Mouse (Mus musculus): Measurements from ENCODE around the gene Ube2q2. TPM values are rescaled to one million over a fixed set of nuclear protein-coding genes. Genes with fewer than 3 reads are reported as not detected.
"Not testable (repeated sequence)": the region's sequence is repeated elsewhere in the genome, so short reads cannot be mapped to it uniquely, and the experiment has no call there.

Ube2q2 gene
- total RNA-seq, 2 experiments from 2014 or later = 42.1 to 52.3 TPM

DNA sequence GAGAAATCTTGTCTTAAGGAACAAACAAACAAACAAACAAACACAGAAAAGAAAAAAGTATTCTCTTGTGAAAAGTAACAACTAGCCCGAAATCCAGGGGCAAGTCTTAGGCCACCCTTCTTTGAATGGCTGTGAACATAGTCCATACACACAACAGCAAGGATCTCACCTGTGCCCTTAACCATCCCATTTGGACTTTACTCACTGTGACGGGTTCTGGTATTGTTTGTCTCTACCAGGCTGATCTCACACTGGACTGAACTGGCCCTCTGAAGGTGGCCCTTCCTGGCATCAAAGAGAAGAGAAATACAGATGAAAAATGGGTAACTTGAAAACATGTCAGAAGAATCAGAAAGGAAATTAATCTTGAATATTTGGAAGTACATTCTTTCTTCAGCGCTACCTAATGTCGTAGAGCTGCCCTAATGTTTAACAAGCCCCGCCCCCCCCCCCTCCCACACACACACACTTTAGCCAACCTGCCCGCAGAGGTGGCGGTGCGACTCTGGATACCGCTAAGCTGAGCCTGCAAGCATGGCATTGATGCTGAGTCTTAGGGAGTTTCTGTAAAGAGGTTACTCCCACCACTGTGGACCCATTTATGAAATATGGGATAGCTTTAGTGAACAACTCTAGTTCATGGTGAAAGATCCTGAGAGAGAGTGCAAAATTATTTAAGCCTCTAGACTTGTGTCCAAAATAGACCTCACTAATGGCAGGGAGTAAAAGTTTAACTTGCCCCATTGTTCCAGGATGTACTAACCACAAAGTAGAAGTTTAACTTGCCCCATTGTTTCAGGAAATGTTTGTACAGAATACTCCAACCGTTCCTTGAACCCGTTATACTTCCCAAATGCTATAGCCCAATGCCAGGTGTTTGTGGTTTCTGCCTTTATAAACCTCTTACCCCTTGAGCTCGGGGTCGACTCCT is 87.8 kb downstream of the Ube2q2 start:
- DNase-seq (ENCODE audit: low spot score in 2 of 2) = no peak

DNA sequence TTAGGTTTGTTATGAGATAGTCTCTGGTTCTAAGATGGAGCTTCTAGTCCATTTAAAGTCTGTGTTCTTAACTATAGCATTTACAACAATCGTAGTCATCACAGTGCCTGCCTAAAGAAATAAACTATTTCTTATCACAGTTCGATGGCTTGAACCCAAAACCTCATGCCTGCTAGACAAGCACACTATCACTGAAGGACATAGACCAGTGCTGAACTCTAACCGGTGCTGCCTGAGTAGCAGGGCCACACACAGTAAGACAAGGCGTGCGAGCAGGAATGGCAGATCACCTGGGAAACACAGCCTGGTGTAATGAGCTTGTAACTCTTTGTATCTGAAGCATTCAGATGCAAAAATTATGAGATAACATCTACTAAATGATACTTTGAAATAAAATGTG is 92.2 kb downstream of the Ube2q2 start:
- no peak for DNase-seq (ENCODE audit: low spot score in 2 of 2)

DNA sequence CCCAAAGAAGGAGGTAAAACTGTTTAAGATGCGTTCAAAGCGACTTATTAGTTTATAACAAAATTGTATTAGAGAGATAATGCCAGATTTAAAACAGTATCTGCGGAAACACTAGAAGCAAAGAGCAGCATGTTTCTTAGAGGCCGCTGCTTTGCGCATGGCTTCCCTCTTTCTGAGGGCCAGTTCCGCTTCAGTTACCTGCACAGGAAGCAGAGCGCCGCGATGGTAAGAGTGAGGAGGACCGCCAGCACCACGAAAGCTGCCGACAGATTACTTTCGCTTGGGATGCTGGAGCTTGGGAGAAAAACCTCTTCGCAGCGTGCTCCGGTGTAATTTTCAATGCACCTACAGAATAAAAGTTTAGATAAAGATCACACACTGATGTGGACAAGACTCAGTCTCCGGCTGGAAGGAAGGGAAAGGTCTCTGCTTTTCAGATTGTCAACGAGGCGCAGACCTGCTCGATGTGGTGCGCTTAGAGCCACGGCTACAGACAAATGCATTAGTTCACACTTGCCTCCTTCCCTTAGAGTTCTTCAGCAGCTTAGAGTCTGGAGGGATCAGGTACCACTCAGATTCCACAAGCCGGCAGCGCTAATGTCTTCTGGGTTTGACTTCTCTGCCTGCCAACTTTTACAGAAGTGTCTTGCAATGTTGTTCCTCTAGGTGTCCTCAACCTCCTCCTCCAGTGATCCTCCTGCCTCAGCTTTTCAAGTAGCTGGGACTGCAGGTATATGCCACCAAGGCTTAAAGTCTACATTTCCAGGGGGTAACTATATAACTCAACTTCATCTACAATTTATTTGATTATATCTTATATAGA is 93.4 kb downstream of the Ube2q2 start:
- DNase-seq (ENCODE audit: low spot score in 2 of 2) = no peak

DNA sequence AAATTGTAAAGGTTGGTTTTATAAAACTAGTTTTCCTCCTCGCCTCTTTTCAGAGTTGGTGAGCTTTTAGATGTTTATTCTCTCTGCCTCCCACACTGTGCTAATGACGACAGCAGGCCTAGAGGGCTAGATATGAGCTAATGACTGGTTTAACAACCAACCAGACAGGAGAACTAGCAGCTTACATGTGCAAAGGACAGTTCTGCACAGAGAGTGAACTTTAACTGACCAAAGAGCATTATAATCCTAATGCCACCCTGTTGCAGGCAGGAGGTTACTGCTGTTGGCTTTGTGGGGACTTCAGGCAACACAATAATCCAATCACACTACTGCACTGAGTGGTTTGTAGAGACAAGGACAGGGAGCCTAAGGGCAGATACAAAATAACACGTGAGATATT is 94.6 kb downstream of the Ube2q2 start:
- no peak for DNase-seq (ENCODE audit: low spot score in 2 of 2)

DNA sequence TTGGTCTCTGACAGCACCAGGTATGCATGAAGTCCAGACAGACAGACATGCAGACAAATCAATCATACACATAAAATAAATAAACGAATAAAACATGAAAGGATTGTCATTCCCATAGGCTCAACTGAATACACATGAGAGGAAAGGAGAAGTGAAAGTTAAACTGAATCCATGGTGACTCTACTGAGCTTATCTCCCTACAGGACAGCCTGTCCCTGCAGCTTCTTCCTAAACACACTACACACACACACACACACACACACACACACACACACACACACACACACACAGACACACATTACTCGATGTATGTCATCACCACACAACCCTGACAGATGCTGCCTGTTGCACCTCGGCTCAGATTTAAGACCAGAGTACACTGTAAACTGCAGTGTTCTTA is 95.4 kb downstream of the Ube2q2 start:
- no peak for DNase-seq (ENCODE audit: low spot score in 2 of 2)

DNA sequence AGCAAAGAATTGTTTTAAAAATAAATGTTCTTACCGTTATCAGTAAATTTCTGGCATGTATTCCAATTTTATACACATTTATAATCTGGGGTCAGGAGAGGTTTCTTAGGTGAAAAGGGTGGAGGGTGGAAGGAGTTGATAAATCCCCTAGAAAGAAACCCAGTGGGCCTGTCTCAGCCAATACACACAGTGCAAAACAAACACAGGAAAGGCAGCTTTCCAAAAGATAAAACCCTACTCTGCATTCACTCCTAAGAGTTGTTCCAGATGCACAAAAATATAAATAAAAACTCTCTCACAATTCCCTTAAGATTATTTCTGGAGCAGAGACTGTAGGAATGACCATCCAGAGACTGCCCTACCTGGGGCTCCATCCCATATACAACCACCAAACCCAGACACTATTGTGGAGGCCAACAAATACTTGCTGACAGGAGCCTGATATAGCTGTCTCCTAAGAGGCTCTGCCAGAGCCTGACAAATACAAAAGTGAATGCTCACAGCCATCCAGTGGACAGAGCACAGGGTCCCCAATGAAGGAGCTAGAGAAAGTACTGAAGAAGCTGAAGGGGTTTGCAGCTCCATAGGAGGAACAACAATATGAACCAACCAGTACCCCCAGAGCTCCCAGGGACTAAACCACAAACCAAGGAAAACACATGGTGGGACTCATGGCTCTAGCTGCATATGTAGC is 96.5 kb downstream of the Ube2q2 start:
- not testable (repeated sequence) for DNase-seq (ENCODE audit: low spot score in 2 of 2)

DNA sequence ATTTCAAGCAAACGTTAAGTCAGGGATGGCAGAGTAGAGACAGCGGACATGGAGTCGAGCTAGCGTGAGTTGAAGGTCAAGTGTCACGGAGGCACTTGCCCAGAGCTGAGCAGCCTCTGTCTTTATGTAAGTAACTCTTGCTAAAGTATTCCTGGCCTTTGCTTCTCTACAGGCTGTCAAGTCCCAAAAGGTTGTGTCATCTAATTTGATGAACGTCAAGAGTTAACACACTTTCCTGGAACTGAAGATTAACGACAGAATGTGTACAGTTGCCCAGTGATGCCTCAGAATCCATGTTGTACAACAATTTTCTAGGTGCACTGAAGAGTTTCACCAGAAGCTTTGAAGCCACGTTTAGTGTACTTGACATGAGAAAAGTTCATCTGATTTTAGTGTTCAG is 97.8 kb downstream of the Ube2q2 start:
- DNase-seq (ENCODE audit: low spot score in 2 of 2) = no peak

DNA sequence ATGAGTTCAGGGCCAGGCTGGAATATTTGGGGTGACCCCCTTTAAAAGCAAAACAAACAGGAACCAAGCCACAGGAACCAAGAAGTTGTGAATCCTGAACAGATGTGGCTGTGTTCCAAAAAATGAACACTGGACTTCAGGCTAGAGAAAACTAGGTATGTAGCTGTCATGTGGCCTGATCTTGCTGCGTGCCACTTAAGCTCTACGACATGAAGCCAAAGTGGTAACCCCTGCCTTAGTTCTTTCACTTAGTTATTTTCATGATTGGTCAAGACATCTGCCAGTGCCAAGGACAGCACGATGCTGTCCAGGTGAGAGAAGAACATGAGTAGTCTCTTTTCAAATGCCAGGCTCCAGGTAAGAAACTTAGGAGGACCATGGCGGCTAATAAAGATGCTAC is 98.3 kb downstream of the Ube2q2 start:
- DNase-seq (ENCODE audit: low spot score in 2 of 2) = no peak

DNA sequence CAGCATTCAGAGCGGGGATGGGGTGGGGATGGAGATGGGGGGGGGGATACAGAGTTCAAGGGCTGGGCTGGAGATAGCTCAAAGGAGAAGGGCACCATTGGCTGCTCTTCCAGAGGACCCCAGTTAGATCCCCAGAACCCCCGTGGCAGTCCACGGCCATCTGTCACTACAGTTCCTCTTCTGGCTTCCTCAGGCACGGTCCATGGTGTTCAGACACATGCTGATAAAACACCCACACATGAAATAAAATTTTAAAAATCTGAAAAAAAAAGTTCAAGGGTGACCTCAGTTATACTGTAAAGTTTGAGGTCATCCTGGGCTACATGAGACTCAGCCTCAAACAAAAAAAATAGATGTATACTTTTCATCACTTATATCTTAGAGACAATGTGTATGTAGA is 99.8 kb downstream of the Ube2q2 start:
- DNase-seq (ENCODE audit: low spot score in 2 of 2) = no peak

DNA sequence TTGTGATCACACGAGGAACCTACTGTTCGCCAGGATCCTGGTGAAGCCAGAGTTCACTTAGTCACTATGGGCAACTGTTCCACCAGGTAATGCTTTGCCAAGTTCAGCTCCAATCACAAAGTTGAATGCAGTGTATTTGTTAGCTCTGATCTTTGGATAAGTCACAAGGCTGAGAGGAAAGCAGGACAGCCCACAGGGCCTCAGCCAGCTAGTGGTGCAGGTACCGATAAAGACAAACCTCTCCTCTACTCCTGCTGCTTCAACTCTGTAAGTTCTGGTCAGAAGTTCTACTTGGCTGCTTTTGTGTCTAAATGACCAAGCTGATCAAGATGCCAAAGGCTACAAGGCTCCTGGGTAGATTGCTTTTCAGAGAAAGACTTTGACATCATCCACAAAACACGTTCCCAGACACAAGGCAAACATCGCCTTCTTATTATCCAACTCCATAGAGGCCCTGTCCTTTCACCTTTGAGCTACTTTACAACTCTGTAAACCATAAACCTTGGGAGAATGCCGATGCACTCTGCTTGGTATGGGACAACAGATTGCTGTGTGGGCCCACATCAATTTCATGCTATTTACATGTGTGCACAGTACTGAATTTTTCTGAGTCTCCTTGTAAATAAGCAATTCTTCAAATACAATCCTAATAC is 102.1 kb downstream of the Ube2q2 start:
- DNase-seq (ENCODE audit: low spot score in 2 of 2) = no peak

DNA sequence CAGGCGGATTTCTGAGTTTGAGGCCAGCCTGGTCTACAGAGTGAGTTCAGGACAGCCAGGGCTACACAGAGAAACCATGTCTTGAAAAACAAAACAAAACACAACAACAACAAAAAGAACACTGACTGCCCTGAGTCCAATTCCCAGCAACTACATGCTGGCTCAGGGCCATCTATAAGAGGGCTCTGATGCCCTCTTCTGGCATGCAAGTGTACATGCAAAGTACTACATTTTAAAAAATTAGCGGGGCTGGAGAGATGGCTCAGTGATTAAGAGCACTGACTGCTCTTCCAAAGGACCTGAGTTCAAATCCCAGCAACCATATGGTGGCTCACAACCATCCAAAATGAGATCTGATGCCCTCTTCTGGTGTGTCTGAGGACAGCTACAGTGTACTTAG is 103.4 kb downstream of the Ube2q2 start:
- DNase-seq (ENCODE audit: low spot score in 2 of 2) = not testable (repeated sequence)

DNA sequence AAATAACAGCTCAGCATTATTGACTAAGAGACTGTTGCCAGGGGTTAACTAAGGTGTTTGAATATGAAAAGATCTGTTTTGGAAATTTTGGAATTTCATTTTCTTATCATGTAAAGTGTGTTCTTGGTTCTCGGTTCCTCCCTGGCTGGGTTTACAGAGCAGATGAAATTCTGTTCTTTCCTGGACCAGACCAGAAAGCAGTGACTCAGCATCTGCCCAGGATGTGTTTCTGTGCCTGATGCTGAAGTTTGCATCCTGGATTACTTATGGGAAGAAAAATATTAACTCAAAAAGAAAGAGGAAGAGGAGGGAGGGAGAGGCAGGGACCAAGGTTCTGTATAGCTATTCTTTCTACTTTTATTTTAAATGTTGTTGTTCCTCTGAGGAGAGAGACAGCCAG is 105.2 kb downstream of the Ube2q2 start:
- DNase-seq (ENCODE audit: low spot score in 2 of 2) = no peak

DNA sequence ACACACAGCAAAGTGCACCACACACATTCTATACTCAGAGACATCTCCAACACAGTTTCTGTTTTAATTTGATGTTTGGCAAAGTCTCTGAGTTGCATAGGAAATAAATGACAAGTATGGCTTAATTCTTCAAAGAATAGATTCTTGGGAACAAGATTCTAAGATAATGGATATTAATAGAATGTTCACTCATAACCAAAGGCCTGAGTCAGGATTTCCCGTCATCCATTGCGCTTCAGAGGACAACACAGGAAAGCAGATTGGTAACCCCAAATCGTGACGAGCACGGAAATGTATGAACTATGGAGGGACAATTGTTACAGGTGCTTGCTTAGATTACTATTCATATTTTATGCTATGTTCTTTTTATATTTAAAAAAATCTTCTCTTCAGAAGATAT is 106.4 kb downstream of the Ube2q2 start:
- no peak for DNase-seq (ENCODE audit: low spot score in 2 of 2)

DNA sequence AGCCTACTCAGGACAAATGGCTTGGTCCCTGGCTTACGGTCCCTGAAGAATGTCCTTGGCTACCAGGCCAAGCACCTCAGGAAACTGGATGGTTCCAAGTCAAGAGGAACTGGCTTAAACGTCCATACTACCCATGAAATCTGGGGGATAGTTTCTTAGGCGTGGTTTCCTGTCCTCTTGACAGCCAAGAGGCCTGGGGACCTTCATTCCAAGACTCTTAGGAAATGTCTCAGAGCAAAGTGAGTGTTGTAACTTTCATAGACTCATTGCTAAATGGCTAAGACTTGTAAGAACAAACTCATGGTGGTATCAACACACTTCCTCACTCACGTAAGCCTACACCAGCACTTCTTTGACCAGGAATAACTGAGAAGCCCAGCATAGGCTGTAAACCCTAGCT is 107.0 kb downstream of the Ube2q2 start:
- DNase-seq (ENCODE audit: low spot score in 2 of 2) = no peak

DNA sequence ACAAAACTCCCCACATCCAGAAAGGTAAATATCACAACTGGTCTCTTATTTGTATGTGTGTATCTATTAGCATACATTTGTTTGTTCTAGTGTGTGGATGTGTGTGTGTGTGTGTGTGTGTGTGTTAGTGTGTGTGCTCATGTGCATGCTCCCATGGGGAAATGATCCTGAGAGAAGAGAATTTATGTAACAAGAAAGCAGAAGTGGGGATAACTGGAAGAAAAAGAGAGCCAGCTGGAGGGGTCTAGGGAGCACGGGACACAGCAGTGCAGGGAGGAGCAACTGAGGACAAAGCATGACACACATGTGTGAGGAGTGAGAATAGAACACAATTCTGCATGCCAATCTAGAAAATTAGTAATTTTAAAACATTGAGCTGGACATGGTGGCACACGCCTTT is 108.5 kb downstream of the Ube2q2 start:
- no peak for DNase-seq (ENCODE audit: low spot score in 2 of 2)

Other genes with a start within 250 kb of the Ube2q2 start
- gene Hykk, start 231.6 kb upstream of the Ube2q2 start, total RNA-seq (2021) = 1 to 10 TPM; 1.9 to 2.2 TPM
- 100 to 1,000 TPM; 159 to 168 TPM for gene Psma4, start 198.1 kb upstream of the Ube2q2 start, total RNA-seq (2021)
- under 1 TPM in 1 of 2 experiments, not detected in 1; 0.47 TPM for gene AY074887, start 197.9 kb upstream of the Ube2q2 start, total RNA-seq (2021)
- 10 to 100 TPM; 16.1 to 18.4 TPM for gene Chrna5, start 168.0 kb upstream of the Ube2q2 start, total RNA-seq (2021)
- gene Chrna3, start 122.3 kb upstream of the Ube2q2 start, total RNA-seq (2021) = 1 to 10 TPM; 1.2 to 1.7 TPM
- gene Chrnb4, start 100.1 kb upstream of the Ube2q2 start, total RNA-seq (2021) = under 1 TPM in 1 of 2 experiments, not detected in 1; 0.11 TPM
- 10 to 100 TPM; 39.9 to 40.7 TPM for gene Fbxo22, start 60.1 kb downstream of the Ube2q2 start, total RNA-seq (2021)
- gene Nrg4, start 178.0 kb downstream of the Ube2q2 start, total RNA-seq (2021) = under 1 TPM; 0.57 to 0.65 TPM
- 1 to 10 TPM; 7.7 to 10.0 TPM for gene Tmem266, start 178.1 kb downstream of the Ube2q2 start, total RNA-seq (2021)